Mouse (Mus musculus): ENCODE data around the gene Gm17482.

The Gm17482 gene

GRCm38 (mm10) chr6:115291823-115292222 lies 64.7 kb downstream of the Gm17482 start:
- DNase-seq (ENCODE audit: low spot score in 2 of 2) = no peak

- no peak for DNase-seq (ENCODE audit: low spot score in 2 of 2)
These were observed 65.5 kb downstream of the Gm17482 start for GRCm38 (mm10) chr6:115292621-115293020.

GRCm38 (mm10) chr6:115293877-115294276 lies 66.7 kb downstream of the Gm17482 start:
- DNase-seq (ENCODE audit: low spot score in 2 of 2) = no peak

GRCm38 (mm10) chr6:115307134-115307533 lies 80.0 kb downstream of the Gm17482 start:
- DNase-seq (ENCODE audit: low spot score in 2 of 2) = no peak

Measured in frontal cortex, postnatal 10 days (tissue).